Mouse (Mus musculus): ENCODE results near the gene Tex22. TPM values are rescaled to one million over a fixed set of nuclear protein-coding genes. Genes with fewer than 3 reads are reported as not detected.

The Tex22 gene
- not detected in 2 replicates for total RNA-seq (2014; rRNA removed; ENCODE audit: low replicate concordance)
- not detected in 2 replicates for polyA plus RNA-seq (2015; fragmentation: Nextera tagmentation; extraction: Ambion mirVana)

DNA sequence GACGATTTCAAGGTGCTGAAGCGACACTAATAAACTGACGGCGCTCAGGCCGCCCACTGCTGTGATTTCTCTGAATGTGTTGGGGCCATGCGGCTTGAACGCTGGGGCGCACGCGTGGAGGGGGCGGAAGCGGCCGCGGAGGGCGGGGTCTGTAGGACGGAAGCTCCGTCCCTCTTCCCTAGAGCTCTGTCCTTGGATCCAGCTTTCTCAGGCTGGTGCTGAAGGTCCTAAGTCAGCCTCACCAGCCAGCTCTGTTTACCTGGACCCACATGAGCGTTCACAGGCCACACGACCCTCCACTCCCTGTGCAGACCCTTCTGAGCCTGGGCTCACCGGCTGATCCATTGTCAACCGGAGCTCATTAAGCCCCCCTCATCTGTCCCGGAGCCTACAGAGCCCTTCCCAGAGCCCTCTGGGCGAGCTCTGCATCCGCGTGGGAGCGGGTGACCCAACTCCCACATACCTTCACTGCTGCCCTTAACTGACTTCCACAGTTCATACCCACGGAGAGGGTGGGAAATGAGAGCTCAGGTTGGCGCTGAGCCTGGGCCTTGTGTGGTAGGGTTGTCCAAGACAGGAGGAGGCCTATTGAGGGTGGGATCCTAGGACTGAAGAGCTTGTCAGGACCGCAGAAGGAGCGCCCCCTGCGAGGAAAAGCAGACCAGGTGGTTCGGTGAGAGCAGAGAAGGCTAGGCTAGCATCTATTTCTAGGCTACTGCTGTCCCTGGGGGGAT, at the start of gene Tex22:
TSS of gene Tex22 (plus strand) at position 174 of the 734 bp plus-strand sequence.
- TF ChIP-seq EP300 (IDR thresholded peaks at IDR 0.05; ENCODE audit: low read depth) (no peak), CTCF (IDR thresholded peaks at IDR 0.05; ENCODE audit: low read depth) (0 out of 2 replicates have a peak, but pooled peaks have one; percentile 0)
- H3K27me3 ChIP-seq (ENCODE audit: control insufficient read depth, insufficient read depth, low read length): no peaks in the 10 kb centered on the region
- peaks cover 27% of the 10 kb centered on the region for H3K36me3 ChIP-seq (replicated peaks; ENCODE audit: control insufficient read depth, insufficient read depth, low read length)
- H3K9ac ChIP-seq (replicated peaks; ENCODE audit: low read depth, low read length): peak within 1 kb of the TSS; percentile 56
- peak within 1 kb of the TSS; percentile 82 for H3K4me2 ChIP-seq (ENCODE audit: low read depth, low read length)
- WGBS: 4% methylated on average over 32 of the region's 32 CpGs
- peak within 1 kb of the TSS; percentile 95 for H3K27ac ChIP-seq (ENCODE audit: low read depth)
- ATAC-seq (ENCODE audit: insufficient read depth, low read depth) (peak; percentile 93), DNase-seq (ENCODE audit: low spot score) (peak; percentile 84)
- peak within 1 kb of the TSS; percentile 50 for H3K4me3 ChIP-seq (ENCODE audit: low read depth, low read length)
- peaks cover 12% of the 10 kb centered on the region for H3K4me1 ChIP-seq (ENCODE audit: control insufficient read depth, insufficient read depth)
- no peaks in the 10 kb centered on the region for H3K9me3 ChIP-seq (replicated peaks; ENCODE audit: control insufficient read depth, low read length)

DNA sequence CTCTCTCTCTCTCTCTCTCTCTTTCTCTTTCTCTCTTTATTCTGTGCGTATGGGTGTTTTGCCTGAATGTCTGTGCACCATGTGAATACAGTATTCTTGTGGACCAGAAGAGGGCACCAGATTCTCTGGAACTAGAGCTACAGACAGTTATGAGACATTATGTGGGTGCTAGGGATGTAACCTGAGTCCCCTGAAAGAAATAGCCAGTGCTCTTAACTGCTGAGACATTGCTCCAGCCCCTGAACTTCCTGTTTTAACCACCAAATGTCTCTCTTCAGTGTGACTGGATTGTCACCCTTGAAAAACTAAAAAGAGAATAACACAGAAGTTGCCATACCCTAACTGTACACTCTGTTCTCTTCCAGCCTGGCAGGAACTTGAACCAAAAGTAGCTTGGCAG, 47.7 kb upstream of the Tex22 start:
- no peak for ATAC-seq (ENCODE audit: insufficient read depth, low read depth)
- TF ChIP-seq CTCF (IDR thresholded peaks at IDR 0.05; ENCODE audit: low read depth) (no peak), EP300 (IDR thresholded peaks at IDR 0.05; ENCODE audit: low read depth) (no peak)

DNA sequence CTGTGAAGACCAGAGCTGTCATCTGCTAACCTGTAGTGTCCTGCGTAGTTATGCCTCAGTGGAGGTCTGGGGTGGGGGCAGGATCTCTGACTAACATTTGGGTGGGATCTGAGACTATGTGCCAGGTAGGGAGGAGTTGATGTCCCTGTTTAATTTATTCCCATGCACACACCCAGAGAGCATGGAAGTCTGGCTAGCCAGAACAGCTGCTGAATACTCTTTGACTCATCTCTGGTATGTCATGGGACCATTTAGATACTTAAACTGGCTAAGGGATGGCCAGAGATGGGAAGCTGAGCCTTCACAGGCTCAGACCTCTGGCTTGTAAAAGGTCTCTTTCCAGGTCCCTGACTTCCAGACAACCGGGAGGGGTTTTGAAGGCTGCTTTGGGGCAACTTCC, 46.8 kb upstream of the Tex22 start:
- peaks cover 12% of the 10 kb centered on the region for H3K4me1 ChIP-seq (ENCODE audit: control insufficient read depth, insufficient read depth)
- 92% methylated on average over 2 of the region's 2 CpGs for WGBS
- H3K9ac ChIP-seq (replicated peaks; ENCODE audit: low read depth, low read length): no peak overlapping the region
- H3K4me3 ChIP-seq (ENCODE audit: low read depth, low read length): no peak overlapping the region
- DNase-seq (ENCODE audit: low spot score) (no peak), ATAC-seq (ENCODE audit: insufficient read depth, low read depth) (no peak)
- TF ChIP-seq CTCF (IDR thresholded peaks at IDR 0.05; ENCODE audit: low read depth): no peak
- TF ChIP-seq EP300 (IDR thresholded peaks at IDR 0.05; ENCODE audit: low read depth): no peak
- H3K27ac ChIP-seq (ENCODE audit: low read depth): no peak overlapping the region; the same call in 1 of the 2 replicates
- no peaks in the 10 kb centered on the region for H3K9me3 ChIP-seq (replicated peaks; ENCODE audit: control insufficient read depth, low read length)
- no peaks in the 10 kb centered on the region for H3K27me3 ChIP-seq (ENCODE audit: control insufficient read depth, insufficient read depth, low read length)
- no peak overlapping the region for H3K4me2 ChIP-seq (ENCODE audit: low read depth, low read length)
- peaks cover 10% of the 10 kb centered on the region; the same call in 1 of the 2 replicates for H3K36me3 ChIP-seq (replicated peaks; ENCODE audit: control insufficient read depth, insufficient read depth, low read length)

More for the DNA sequence above, 47.7 kb upstream of the Tex22 start:
- no peaks in the 10 kb centered on the region for H3K9me3 ChIP-seq (replicated peaks; ENCODE audit: control insufficient read depth, low read length)
- 100% methylated on average over 1 of the region's 1 CpGs for WGBS
- H3K4me1 ChIP-seq (ENCODE audit: control insufficient read depth, insufficient read depth): peaks cover 6% of the 10 kb centered on the region; the same call in 1 of the 2 replicates
- H3K27ac ChIP-seq (ENCODE audit: low read depth): no peak overlapping the region
- no peak overlapping the region for H3K9ac ChIP-seq (replicated peaks; ENCODE audit: low read depth, low read length)
- no peaks in the 10 kb centered on the region for H3K27me3 ChIP-seq (ENCODE audit: control insufficient read depth, insufficient read depth, low read length)
- no peak for DNase-seq (ENCODE audit: low spot score)
- no peak overlapping the region for H3K4me3 ChIP-seq (ENCODE audit: low read depth, low read length)
- peaks cover 10% of the 10 kb centered on the region; the same call in 1 of the 2 replicates for H3K36me3 ChIP-seq (replicated peaks; ENCODE audit: control insufficient read depth, insufficient read depth, low read length)
- no peak overlapping the region for H3K4me2 ChIP-seq (ENCODE audit: low read depth, low read length)

DNA sequence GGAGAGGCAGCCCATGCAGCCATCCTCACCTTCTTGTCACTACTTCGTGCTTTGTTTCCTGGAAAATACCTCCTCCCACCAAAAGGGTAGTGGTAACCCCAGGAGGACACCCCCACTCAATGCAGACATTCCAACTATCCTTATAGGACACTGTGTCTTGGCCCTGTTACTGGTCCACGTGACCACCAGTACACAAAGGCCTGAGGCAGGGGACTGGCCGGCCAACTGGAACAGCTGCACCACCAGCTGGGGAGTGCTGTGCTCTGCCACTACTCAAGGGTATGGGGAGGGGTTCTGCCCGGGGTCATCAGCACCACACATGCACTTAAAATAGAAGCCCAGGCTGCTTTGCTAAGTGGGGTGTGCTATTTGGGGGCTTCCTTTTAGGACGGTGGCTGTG, 46.2 kb upstream of the Tex22 start:
- WGBS: 33% methylated on average over 5 of the region's 5 CpGs
- H3K9ac ChIP-seq (replicated peaks; ENCODE audit: low read depth, low read length): no peak overlapping the region
- H3K27ac ChIP-seq (ENCODE audit: low read depth): no peak overlapping the region
- no peaks in the 10 kb centered on the region for H3K9me3 ChIP-seq (replicated peaks; ENCODE audit: control insufficient read depth, low read length)
- no peak overlapping the region for H3K4me3 ChIP-seq (ENCODE audit: low read depth, low read length)
- ATAC-seq (ENCODE audit: insufficient read depth, low read depth) (no peak), DNase-seq (ENCODE audit: low spot score) (no peak)
- no peak for TF ChIP-seq EP300 (IDR thresholded peaks at IDR 0.05; ENCODE audit: low read depth)
- no peak for TF ChIP-seq CTCF (IDR thresholded peaks at IDR 0.05; ENCODE audit: low read depth)
- H3K27me3 ChIP-seq (ENCODE audit: control insufficient read depth, insufficient read depth, low read length): no peaks in the 10 kb centered on the region
- H3K4me1 ChIP-seq (ENCODE audit: control insufficient read depth, insufficient read depth): peaks cover 17% of the 10 kb centered on the region
- H3K4me2 ChIP-seq (ENCODE audit: low read depth, low read length): no peak overlapping the region
- peaks cover 8% of the 10 kb centered on the region; the same call in 1 of the 2 replicates for H3K36me3 ChIP-seq (replicated peaks; ENCODE audit: control insufficient read depth, insufficient read depth, low read length)

DNA sequence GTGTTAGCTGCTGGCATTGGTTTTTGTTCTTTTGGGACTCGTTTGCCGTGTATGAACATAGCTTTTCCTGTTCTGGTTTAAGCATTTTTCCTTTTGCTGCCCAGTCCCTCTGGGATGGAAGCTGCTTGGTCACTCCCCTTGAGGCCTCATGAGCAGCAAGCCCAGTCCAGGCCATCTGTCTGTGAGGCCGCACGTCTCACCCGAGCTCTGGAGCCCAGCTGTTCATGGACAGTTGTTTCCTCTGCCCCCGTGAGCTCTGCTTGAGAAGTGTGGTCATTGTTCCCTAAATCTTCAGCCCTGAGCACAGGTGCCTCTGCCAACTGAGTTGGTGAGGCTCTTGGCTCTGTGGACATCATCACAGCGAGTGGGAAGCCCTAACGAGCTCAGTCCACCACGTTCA, 45.4 kb upstream of the Tex22 start:
- DNase-seq (ENCODE audit: low spot score) (no peak), ATAC-seq (ENCODE audit: insufficient read depth, low read depth) (no peak)
- Histone ChIP-seq H3K9me3 (replicated peaks; ENCODE audit: control insufficient read depth, low read length) (no peaks in the 10 kb centered on the region), H3K36me3 (replicated peaks; ENCODE audit: control insufficient read depth, insufficient read depth, low read length) (no peaks in the 10 kb centered on the region), H3K27ac (ENCODE audit: low read depth) (no peak overlapping the region), H3K4me3 (ENCODE audit: low read depth, low read length) (no peak overlapping the region), H3K4me1 (ENCODE audit: control insufficient read depth, insufficient read depth) (peaks cover 25% of the 10 kb centered on the region), H3K27me3 (ENCODE audit: control insufficient read depth, insufficient read depth, low read length) (no peaks in the 10 kb centered on the region), H3K9ac (replicated peaks; ENCODE audit: low read depth, low read length) (no peak overlapping the region), H3K4me2 (ENCODE audit: low read depth, low read length) (no peak overlapping the region)
- TF ChIP-seq CTCF (IDR thresholded peaks at IDR 0.05; ENCODE audit: low read depth) (no peak), EP300 (IDR thresholded peaks at IDR 0.05; ENCODE audit: low read depth) (no peak)
- 70% methylated on average over 9 of the region's 9 CpGs for WGBS

Measured in heart, postnatal 0 days (tissue).